Mouse (Mus musculus): ENCODE results near the gene Acsl5.
A peak's percentile ranks its signal among the peaks of the same experiment; 100 is the strongest.

Gene Acsl5

DNA sequence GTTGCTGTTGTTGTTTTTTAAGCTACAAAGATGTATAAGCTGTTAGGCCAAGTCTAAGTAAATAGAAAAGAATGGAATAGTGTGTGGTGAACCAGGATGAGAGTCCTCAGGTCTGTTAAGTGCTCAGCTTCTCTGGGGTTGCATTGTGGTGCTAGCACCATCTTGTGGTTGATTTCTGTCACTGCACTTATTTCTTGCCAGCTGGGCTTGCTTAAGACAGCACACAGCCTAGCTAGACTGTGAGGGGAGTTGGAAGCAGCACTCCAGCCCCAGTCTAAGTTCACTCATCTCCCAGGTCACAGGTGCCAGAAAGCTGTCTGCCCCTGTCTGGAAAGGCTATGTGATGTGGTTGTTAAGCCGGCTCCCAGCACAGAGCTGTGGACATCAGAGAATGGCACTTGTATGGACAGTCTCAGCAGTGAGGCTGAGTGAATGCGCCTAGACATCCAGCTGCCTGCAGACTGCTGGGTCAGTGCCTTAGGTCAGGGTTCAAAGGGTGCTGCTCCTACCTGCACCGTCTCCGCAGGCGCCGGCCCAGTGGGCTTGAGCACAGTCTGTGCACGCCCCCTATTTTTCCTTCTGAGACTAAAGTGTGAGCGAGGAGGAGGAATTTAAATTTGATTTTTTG lies 81.0 kb downstream of the Acsl5 start:
- peak; percentile 94 for DNase-seq (ENCODE audit: low read depth)

DNA sequence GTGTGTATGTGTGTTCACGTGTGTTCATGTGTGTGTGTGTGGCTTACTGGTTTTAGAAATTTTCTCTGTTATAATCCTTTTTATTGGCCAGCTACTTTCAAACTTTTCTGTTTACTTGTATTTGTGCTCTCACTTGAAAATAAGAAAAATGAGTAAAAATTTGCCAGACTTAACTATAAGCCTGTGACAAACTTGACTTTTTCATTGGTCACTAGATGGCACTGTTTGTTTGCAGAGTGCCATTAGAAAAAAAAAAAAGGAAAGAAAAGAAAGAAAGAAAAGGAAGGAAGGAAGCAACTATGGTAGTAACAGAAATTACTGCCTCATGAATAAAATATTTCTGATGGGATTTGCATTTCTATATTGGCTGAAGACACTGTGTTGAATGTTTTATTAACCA lies 84.1 kb downstream of the Acsl5 start:
- DNase-seq (ENCODE audit: low read depth), result peak; percentile 84

DNA sequence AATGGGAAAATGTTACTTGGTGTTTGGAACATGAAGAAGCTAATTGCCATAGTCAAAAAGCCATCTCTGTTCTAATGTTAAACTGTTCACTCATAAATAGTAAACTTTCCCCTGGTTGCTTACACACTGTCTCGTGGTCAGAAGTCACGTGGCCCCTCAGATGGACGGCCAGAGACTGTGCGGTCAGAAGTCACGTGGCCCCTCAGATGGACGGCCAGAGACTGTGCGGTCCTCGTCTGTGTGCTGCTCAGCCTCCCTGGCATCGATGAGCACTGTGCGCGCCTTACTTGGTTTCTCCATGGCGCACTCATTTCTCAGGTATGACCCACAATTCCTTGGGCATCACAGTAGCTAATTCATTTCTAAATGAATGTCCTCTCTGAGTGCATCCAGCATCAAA lies 84.7 kb downstream of the Acsl5 start:
- DNase-seq (ENCODE audit: low read depth), result no peak

DNA sequence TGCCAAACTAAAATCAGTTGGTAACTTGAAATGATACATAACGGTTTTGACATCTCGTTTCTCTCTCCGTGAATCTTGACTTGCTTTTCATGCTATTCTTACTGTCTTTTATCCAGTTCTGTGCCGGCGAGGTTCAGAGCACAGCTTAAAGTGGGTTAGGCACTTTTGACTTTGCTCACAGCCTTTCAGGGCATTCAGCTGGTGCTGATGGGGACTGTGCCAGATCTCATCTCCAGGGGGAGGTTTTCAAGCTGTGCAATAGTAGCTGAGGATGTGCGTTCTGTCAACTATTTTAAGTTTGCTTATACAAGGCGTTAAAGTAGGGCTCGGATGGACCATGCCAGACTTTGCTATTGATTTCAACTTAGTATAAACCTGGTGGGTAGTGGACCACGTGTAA lies 85.3 kb downstream of the Acsl5 start:
- DNase-seq (ENCODE audit: low read depth), result peak; percentile 36

DNA sequence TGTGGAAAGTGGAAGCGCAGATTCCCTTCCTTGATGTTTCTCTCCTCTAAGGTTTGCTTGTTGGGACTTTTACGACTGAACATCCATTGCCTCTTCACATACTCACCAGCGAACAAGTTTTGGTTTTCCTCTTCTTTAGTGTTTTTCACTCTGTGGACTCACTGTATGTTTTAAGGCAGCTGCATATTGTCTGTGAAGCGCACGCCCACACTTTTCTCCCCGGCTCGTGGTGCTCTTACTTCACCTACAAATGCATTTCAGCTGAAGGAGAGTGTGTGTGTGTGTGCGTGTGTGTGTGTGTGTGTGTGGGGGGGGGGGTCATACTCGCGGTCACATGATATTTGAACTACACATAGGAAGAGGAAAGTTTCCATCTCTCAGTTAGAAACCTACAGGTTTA lies 85.9 kb downstream of the Acsl5 start:
- no peak for DNase-seq (ENCODE audit: low read depth)

DNA sequence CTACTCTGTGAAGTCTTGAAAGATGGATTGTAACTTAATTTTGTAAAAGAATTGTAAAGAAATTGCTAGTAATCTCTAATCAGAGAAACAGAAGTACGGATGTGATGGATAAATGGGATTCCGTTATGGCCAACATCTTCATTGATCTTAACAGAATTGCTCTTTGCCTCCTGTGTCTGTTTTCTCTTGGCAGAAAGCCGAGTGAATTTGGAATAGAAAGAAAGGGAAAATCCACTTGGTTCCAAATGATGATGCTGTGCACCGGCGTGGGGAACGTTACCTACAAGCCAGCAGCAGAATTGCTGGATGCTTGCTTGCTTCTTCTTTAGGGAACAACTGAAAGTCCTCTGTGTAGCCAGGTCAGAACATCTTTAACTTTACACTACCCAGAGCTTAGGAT lies 88.8 kb downstream of the Acsl5 start:
- no peak for DNase-seq (ENCODE audit: low read depth)

DNA sequence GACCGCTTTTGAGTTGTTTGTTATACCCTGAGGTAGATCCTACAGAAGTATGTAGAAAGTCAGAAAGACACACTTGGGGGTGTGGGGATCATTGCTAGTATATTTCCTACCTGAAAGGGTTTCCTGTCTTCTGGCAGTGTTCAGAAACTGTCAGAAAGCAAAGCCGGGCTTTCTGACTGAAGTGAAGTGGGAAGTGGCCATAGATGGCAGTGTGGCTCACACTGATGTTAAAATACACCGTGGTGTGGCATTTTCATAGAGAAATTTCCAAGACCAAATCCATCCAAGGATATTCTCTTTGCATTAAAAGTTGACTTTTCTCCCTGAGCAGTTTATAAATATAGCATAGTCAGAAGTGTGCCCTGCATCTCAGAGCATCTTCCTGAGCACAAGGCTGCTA lies 89.6 kb downstream of the Acsl5 start:
- peak; percentile 67 for DNase-seq (ENCODE audit: low read depth)

DNA sequence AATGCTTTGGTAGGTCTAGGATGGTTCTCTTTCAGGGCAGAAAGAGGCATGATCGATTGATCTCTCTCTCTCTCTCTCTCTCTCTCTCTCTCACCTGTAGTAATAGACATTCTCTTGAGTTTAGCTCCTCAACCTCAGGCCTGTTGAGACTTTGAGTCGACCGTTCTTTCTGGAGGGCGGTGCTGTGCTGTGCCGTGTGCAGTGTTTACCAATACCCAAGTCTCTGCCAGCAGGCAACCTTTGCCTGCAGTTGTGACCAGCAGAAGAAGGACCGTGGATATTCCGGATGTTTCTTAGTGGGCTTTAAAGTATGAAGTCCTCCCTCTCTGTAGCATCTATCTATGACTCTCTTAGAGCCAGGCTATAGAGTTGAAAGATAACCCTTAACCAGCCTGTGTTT lies 90.7 kb downstream of the Acsl5 start:
- no peak for DNase-seq (ENCODE audit: low read depth)

DNA sequence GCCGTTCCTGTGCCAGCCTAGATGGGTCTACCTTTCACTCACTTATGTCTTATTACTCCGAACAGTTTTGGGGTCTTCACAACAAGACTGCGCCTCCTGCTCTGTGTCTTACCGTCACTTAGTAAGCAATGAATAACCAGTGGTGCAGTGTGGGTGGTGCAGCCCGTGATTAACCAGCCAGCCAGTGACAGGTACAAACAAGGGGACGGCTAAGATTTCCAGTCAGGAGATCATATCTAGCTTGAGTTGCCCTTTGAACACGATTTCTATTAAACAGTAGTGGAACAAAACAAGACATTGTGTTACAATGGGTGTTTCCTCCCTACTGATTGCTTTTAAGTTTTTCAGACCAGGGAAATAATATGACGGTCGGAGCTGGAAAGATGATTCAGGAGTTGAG lies 91.5 kb downstream of the Acsl5 start:
- no peak for DNase-seq (ENCODE audit: low read depth)

Measured in NIH3T3 (cell line).